Mouse (Mus musculus) cortical plate, adult 2 months (tissue): ENCODE data around the gene Numa1.
"Not testable (repeated sequence)": the region's sequence is repeated elsewhere in the genome, so short reads cannot be mapped to it uniquely, and the experiment has no call there.

ENCODE experiments used
- CTCF ChIP-seq: fragments of 200-500 bp; IDR thresholded peaks from 2 replicates; pipeline ENCODE4 v1.5.1; 2011; ENCODE audit warnings: mild to moderate bottlenecking, control low read depth, low read length; ENCODE audit not compliant: insufficient read depth; ENCODE audit errors: extremely low read depth
- POLR2A ChIP-seq: fragments of 200-500 bp; IDR thresholded peaks from 2 replicates; pipeline ENCODE4 v1.6.1; 2011; ENCODE audit warnings: mild to moderate bottlenecking, low read length, control low read depth; ENCODE audit not compliant: insufficient read depth; ENCODE audit errors: extremely low read depth

DNA sequence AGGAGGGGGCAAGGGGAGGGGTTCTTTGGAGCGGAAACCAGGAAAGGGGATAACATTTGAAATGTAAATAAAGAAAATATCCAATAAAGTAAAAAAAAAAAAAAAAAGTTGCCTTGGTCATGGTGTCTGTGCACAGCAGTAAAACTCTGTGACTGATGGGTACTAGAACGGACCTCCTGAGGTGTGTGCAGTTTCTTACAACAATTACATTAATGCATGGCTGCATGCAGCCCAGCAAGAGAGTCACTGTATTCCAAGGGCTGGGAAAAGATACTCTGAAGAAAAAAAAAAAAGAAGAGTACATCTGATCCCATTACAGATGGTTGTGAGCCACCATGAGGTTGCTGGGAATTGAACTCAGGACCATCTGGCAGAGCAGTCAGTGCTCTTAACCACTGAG lies 87.0 kb downstream of the Numa1 start:
- TF ChIP-seq CTCF, POLR2A: not testable (repeated sequence)
